Mouse (Mus musculus) heart, embryonic 15.5 days (tissue): ENCODE measurements around the gene Mboat7. TPM values are rescaled to one million over a fixed set of nuclear protein-coding genes. Genes with fewer than 3 reads are reported as not detected.
"Not testable (repeated sequence)": the region's sequence is repeated elsewhere in the genome, so short reads cannot be mapped to it uniquely, and the experiment has no call there.

ENCODE experiments used
- ATAC-seq: fragments of 200-750 bp; cut with Nextera tagmentation; replicated peaks from 2 replicates; pipeline ENCODE4 v1.8.0; 2017; ENCODE audit warnings: low read depth, moderate TSS enrichment; ENCODE audit not compliant: insufficient number of reproducible peaks, insufficient read depth, low FRiP score
- H3K27ac ChIP-seq: fragments of 300-500 bp; sonication (generic); 2 replicates; pipeline ENCODE4 v1.5.1; 2015; ENCODE audit warnings: mild to moderate bottlenecking, inconsistent platforms
- H3K27me3 ChIP-seq: fragments of 300-500 bp; sonication (generic); 2 replicates; pipeline ENCODE4 v1.6.1; 2015; ENCODE audit warnings: inconsistent platforms
- H3K36me3 ChIP-seq: fragments of 300-500 bp; sonication (generic); 2 replicates; pipeline ENCODE4 v1.6.1; 2015; ENCODE audit warnings: mild to moderate bottlenecking, inconsistent platforms
- H3K4me1 ChIP-seq: fragments of 300-500 bp; sonication (generic); replicated peaks from 2 replicates; pipeline ENCODE4 v1.6.1; 2015; ENCODE audit warnings: inconsistent platforms
- H3K4me2 ChIP-seq: fragments of 300-500 bp; sonication (generic); 2 replicates; pipeline ENCODE4 v1.6.1; 2015; ENCODE audit warnings: inconsistent platforms, mild to moderate bottlenecking, moderate library complexity
- H3K4me3 ChIP-seq: fragments of 300-500 bp; sonication (generic); 2 replicates; pipeline ENCODE4 v1.5.1; 2015; ENCODE audit warnings: mild to moderate bottlenecking, inconsistent platforms
- H3K9ac ChIP-seq: fragments of 300-500 bp; sonication (generic); 2 replicates; pipeline ENCODE4 v1.6.1; 2015; ENCODE audit warnings: mild to moderate bottlenecking, inconsistent platforms
- H3K9me3 ChIP-seq: fragments of 300-500 bp; sonication (generic); replicated peaks from 2 replicates; pipeline ENCODE4 v1.6.1; 2016; ENCODE audit warnings: inconsistent platforms
- WGBS: fragments of 180-500 bp; shearing (Covaris S2); methylation state at CpG from one replicate; pipeline ENCODE4 v1.1.7; 2015; ENCODE audit warnings: mixed read lengths; 5-methylcytosine and 5-hydroxymethylcytosine counted together
- polyA plus RNA-seq: library from polyadenylated mRNA; unstranded; fragments of >200 nt; fragmentation: Nextera tagmentation; extraction: Ambion mirVana; gene quantifications from 2 replicates; pipeline ENCODE4 v1.2.1, GENCODE M21; 2015

Gene Mboat7
- 30.1 and 44.1 TPM in 2 replicates for polyA plus RNA-seq

GRCm38 (mm10) chr7:3692987-3693808 is at the start of gene Mboat7:
Mboat7 (minus strand) TSS chr7:3693523.
- H3K4me1 ChIP-seq: peaks cover 21% of the 10 kb centered on the region
- H3K4me3 ChIP-seq: peak within 1 kb of the TSS; percentile 70
- H3K9me3 ChIP-seq: no peaks in the 10 kb centered on the region
- H3K27ac ChIP-seq: peak within 1 kb of the TSS; percentile 97
- ATAC-seq: peak; percentile 89
- under 1% methylated on average over 55 of the region's 55 CpGs for WGBS
- peaks cover 21% of the 10 kb centered on the region for H3K36me3 ChIP-seq
- H3K4me2 ChIP-seq: peak within 1 kb of the TSS; percentile 94
- no peaks in the 10 kb centered on the region for H3K27me3 ChIP-seq
- peak within 1 kb of the TSS; percentile 94 for H3K9ac ChIP-seq

- H3K4me3 ChIP-seq, H3K9me3 ChIP-seq, H3K9ac ChIP-seq, H3K27ac ChIP-seq, H3K4me1 ChIP-seq, ATAC-seq, H3K27me3 ChIP-seq, H3K4me2 ChIP-seq, H3K36me3 ChIP-seq: not testable (repeated sequence)
- no CpG with 5 or more reads among the region's 1 CpGs for WGBS
Observed at GRCm38 (mm10) chr7:3732675-3733074, 39.4 kb upstream of the Mboat7 start.

- not testable (repeated sequence) for H3K27me3 ChIP-seq, H3K27ac ChIP-seq, H3K4me3 ChIP-seq, ATAC-seq, H3K4me2 ChIP-seq, H3K36me3 ChIP-seq, H3K9ac ChIP-seq, H3K4me1 ChIP-seq, H3K9me3 ChIP-seq
Observed at GRCm38 (mm10) chr7:3725459-3725858, 32.1 kb upstream of the Mboat7 start.

GRCm38 (mm10) chr7:3720268-3720667 is 26.9 kb upstream of the Mboat7 start, which contains the start of gene Pirb:
Pirb (minus strand) TSS chr7:3720391.
- not testable (repeated sequence) for H3K36me3 ChIP-seq, H3K4me2 ChIP-seq, H3K27me3 ChIP-seq, H3K27ac ChIP-seq, H3K4me1 ChIP-seq, H3K9me3 ChIP-seq, H3K9ac ChIP-seq, ATAC-seq, H3K4me3 ChIP-seq
- WGBS: 27% methylated on average over 1 of the region's 3 CpGs

GRCm38 (mm10) chr7:3715249-3715648 is 21.9 kb upstream of the Mboat7 start:
- Histone ChIP-seq H3K9ac (no peak overlapping the region), H3K36me3 (no peaks in the 10 kb centered on the region), H3K27ac (no peak overlapping the region), H3K27me3 (no peaks in the 10 kb centered on the region), H3K4me3 (no peak overlapping the region), H3K4me1 (no peaks in the 10 kb centered on the region), H3K4me2 (no peak overlapping the region), H3K9me3 (no peaks in the 10 kb centered on the region)
- 30% methylated on average over 1 of the region's 1 CpGs for WGBS
- ATAC-seq: no peak

GRCm38 (mm10) chr7:3712264-3712942 is 19.1 kb upstream of the Mboat7 start:
- no peak for ATAC-seq
- 33% methylated on average over 5 of the region's 5 CpGs for WGBS
- Histone ChIP-seq H3K27me3 (no peaks in the 10 kb centered on the region), H3K36me3 (0 out of 2 replicates have a peak, but pooled peaks cover 3% of the 10 kb centered on the region), H3K4me1 (no peaks in the 10 kb centered on the region), H3K9me3 (no peaks in the 10 kb centered on the region), H3K9ac (no peak overlapping the region), H3K4me2 (no peak overlapping the region), H3K4me3 (no peak overlapping the region), H3K27ac (no peak overlapping the region)

- no peak overlapping the region for H3K9ac ChIP-seq
- H3K36me3 ChIP-seq: peaks cover 19% of the 10 kb centered on the region
- no peak overlapping the region for H3K4me2 ChIP-seq
- no peak overlapping the region for H3K4me3 ChIP-seq
- no peaks in the 10 kb centered on the region for H3K9me3 ChIP-seq
- no peak overlapping the region for H3K27ac ChIP-seq
- WGBS: 57% methylated on average over 1 of the region's 1 CpGs
- ATAC-seq: no peak
- no peaks in the 10 kb centered on the region for H3K27me3 ChIP-seq
- H3K4me1 ChIP-seq: peaks cover 18% of the 10 kb centered on the region
Observed at GRCm38 (mm10) chr7:3709000-3709399, 15.7 kb upstream of the Mboat7 start.

- not testable (repeated sequence) for H3K4me2 ChIP-seq, H3K4me3 ChIP-seq, H3K27me3 ChIP-seq, H3K27ac ChIP-seq, H3K9ac ChIP-seq, H3K9me3 ChIP-seq, ATAC-seq
- peaks cover 18% of the 10 kb centered on the region for H3K4me1 ChIP-seq
- 46% methylated on average over 5 of the region's 5 CpGs for WGBS
- H3K36me3 ChIP-seq: peaks cover 19% of the 10 kb centered on the region
Observed at GRCm38 (mm10) chr7:3708447-3708980, 15.2 kb upstream of the Mboat7 start.

GRCm38 (mm10) chr7:3707568-3708413 is 14.5 kb upstream of the Mboat7 start:
- H3K4me1 ChIP-seq: peaks cover 18% of the 10 kb centered on the region
- H3K36me3 ChIP-seq: peaks cover 19% of the 10 kb centered on the region
- no peak overlapping the region for H3K4me2 ChIP-seq
- no peak overlapping the region for H3K27ac ChIP-seq
- no peak overlapping the region for H3K9ac ChIP-seq
- no peaks in the 10 kb centered on the region for H3K27me3 ChIP-seq
- no peak for ATAC-seq
- 42% methylated on average over 7 of the region's 7 CpGs for WGBS
- no peak overlapping the region for H3K4me3 ChIP-seq
- no peaks in the 10 kb centered on the region for H3K9me3 ChIP-seq

GRCm38 (mm10) chr7:3707027-3707426 is 13.7 kb upstream of the Mboat7 start:
- WGBS: 53% methylated on average over 4 of the region's 4 CpGs
- Histone ChIP-seq H3K9me3 (no peaks in the 10 kb centered on the region), H3K4me3 (no peak overlapping the region), H3K4me1 (peaks cover 18% of the 10 kb centered on the region), H3K9ac (no peak overlapping the region), H3K27me3 (no peaks in the 10 kb centered on the region), H3K36me3 (peaks cover 19% of the 10 kb centered on the region), H3K27ac (no peak overlapping the region), H3K4me2 (no peak overlapping the region)
- no peak for ATAC-seq
